Mouse (Mus musculus): ENCODE measurements around the gene Dtl.

GRCm38 (mm10) chr1:191592016-191592720 lies 16.8 kb upstream of the Dtl start:
- no peak for TF ChIP-seq CTCF (IDR thresholded peaks at IDR 0.05; ENCODE audit: borderline replicate concordance, control insufficient read depth, extremely low read depth, insufficient read depth, low read length, poor library complexity)
- no peak for TF ChIP-seq POLR2A (IDR thresholded peaks at IDR 0.05; ENCODE audit: control insufficient read depth, extremely low read depth, insufficient read depth, low read length, poor library complexity)

Measured in thymus, adult 2 months (tissue).